Mouse (Mus musculus) thymus, postnatal 36 days (tissue): ENCODE data around the gene Gm28035.

Experiments used
- DNase-seq, 2 experiments: peaks; one replicate each; pipeline ENCODE4 v3.0.0; 2022; ENCODE audit warnings: mixed read lengths in 2 of 2

Gm28035 gene

GRCm38 (mm10) chr2:30316136-30316535, 75.8 kb downstream of the Gm28035 start:
- DNase-seq: no peak

GRCm38 (mm10) chr2:30316955-30317354, 76.6 kb downstream of the Gm28035 start:
- DNase-seq: no peak

- no peak for DNase-seq
These were observed 78.9 kb downstream of the Gm28035 start for GRCm38 (mm10) chr2:30319260-30319659.

- no peak for DNase-seq
These were observed 82.7 kb downstream of the Gm28035 start for GRCm38 (mm10) chr2:30323111-30323510.

- no peak for DNase-seq
These were observed 84.9 kb downstream of the Gm28035 start for GRCm38 (mm10) chr2:30325296-30325695.

GRCm38 (mm10) chr2:30327276-30327675, 86.9 kb downstream of the Gm28035 start:
- no peak for DNase-seq

GRCm38 (mm10) chr2:30328791-30329190, 88.4 kb downstream of the Gm28035 start:
- DNase-seq: no peak
